Mouse (Mus musculus): ENCODE results near the gene Jazf1. TPM values are rescaled to one million over a fixed set of nuclear protein-coding genes. Genes with fewer than 3 reads are reported as not detected.

Jazf1 gene
- polyA plus RNA-seq, 1 experiment: 1.7 TPM

DNA sequence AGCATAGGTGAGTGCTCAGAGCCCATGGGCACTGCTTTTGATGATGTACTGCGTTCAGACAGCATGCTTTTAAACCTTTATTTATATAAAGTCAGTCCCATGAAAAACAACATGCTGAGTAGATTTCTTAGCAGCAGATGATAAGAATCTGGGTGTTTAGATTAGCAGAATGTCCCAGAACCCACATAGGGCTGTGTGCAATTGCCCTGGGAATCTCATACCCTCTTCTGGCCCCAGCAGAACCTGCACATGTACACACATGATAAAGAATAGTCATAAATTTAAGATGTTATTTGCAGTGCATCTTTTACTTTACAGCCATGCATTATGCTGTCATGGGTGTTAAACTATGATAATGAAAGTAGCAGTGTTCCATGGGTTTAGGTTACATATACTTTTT, 297.6 kb downstream of the Jazf1 start:
- no peak for TF ChIP-seq EP300 (IDR thresholded peaks at IDR 0.05; ENCODE audit: insufficient read depth, low read depth, low read length)
- no peak for TF ChIP-seq POLR2A (IDR thresholded peaks at IDR 0.05; ENCODE audit: insufficient read depth, low read length)
- TF ChIP-seq CTCF (IDR thresholded peaks at IDR 0.05; ENCODE audit: low read depth, low read length): no peak
- Histone ChIP-seq H3K27me3 (ENCODE audit: control insufficient read depth, insufficient read depth, low read length, poor library complexity, severe bottlenecking) (no peaks in the 10 kb centered on the region), H3K9ac (ENCODE audit: low read depth, poor library complexity, severe bottlenecking) (no peak overlapping the region), H3K27ac (ENCODE audit: insufficient read depth, low read length) (no peak overlapping the region), H3K36me3 (ENCODE audit: control insufficient read depth, insufficient read depth, low read length, poor library complexity, severe bottlenecking) (peaks cover 13% of the 10 kb centered on the region), H3K4me1 (ENCODE audit: control insufficient read depth, insufficient read depth, low read length) (no peaks in the 10 kb centered on the region), H3K9me3 (replicated peaks; ENCODE audit: control insufficient read depth, insufficient read depth, low read length, poor library complexity, severe bottlenecking) (no peaks in the 10 kb centered on the region), H3K4me3 (ENCODE audit: low read depth, low read length) (no peak overlapping the region)

DNA sequence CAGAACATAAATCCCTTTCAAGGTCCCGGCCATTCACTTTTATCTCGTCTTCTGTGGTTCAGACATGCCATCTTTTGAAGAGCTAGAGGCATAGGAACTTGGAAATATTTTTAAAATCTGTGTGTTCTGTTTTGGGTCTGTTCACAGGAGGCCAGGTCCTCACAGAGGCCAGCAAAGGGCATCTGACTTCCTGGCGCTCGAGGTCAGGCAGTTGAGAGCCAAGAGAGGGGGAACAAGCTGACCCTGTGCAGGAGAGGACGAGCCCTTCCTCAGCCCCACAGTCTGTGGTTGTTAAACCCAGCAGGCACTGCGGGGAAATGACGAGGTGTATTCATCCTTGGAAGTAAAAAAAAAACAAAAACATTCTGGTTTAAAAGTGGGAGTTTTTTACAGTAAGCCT, 303.2 kb downstream of the Jazf1 start:
- Histone ChIP-seq H3K36me3 (ENCODE audit: control insufficient read depth, insufficient read depth, low read length, poor library complexity, severe bottlenecking) (peaks cover 27% of the 10 kb centered on the region), H3K9ac (ENCODE audit: low read depth, poor library complexity, severe bottlenecking) (no peak overlapping the region), H3K27me3 (ENCODE audit: control insufficient read depth, insufficient read depth, low read length, poor library complexity, severe bottlenecking) (no peaks in the 10 kb centered on the region), H3K27ac (ENCODE audit: insufficient read depth, low read length) (no peak overlapping the region), H3K4me1 (ENCODE audit: control insufficient read depth, insufficient read depth, low read length) (no peaks in the 10 kb centered on the region), H3K4me3 (ENCODE audit: low read depth, low read length) (no peak overlapping the region), H3K9me3 (replicated peaks; ENCODE audit: control insufficient read depth, insufficient read depth, low read length, poor library complexity, severe bottlenecking) (no peaks in the 10 kb centered on the region)
- TF ChIP-seq POLR2A (IDR thresholded peaks at IDR 0.05; ENCODE audit: insufficient read depth, low read length): no peak
- TF ChIP-seq EP300 (IDR thresholded peaks at IDR 0.05; ENCODE audit: insufficient read depth, low read depth, low read length): no peak
- TF ChIP-seq CTCF (IDR thresholded peaks at IDR 0.05; ENCODE audit: low read depth, low read length): no peak

- peaks cover 2% of the 10 kb centered on the region for H3K4me1 ChIP-seq (ENCODE audit: control insufficient read depth, insufficient read depth, low read length)
- H3K9ac ChIP-seq (ENCODE audit: low read depth, poor library complexity, severe bottlenecking): no peak overlapping the region
- peaks cover 15% of the 10 kb centered on the region for H3K36me3 ChIP-seq (ENCODE audit: control insufficient read depth, insufficient read depth, low read length, poor library complexity, severe bottlenecking)
- TF ChIP-seq EP300 (IDR thresholded peaks at IDR 0.05; ENCODE audit: insufficient read depth, low read depth, low read length) (no peak), CTCF (IDR thresholded peaks at IDR 0.05; ENCODE audit: low read depth, low read length) (no peak), POLR2A (IDR thresholded peaks at IDR 0.05; ENCODE audit: insufficient read depth, low read length) (no peak)
- no peak overlapping the region for H3K27ac ChIP-seq (ENCODE audit: insufficient read depth, low read length)
- H3K27me3 ChIP-seq (ENCODE audit: control insufficient read depth, insufficient read depth, low read length, poor library complexity, severe bottlenecking): no peaks in the 10 kb centered on the region
- H3K4me3 ChIP-seq (ENCODE audit: low read depth, low read length): no peak overlapping the region
- H3K9me3 ChIP-seq (replicated peaks; ENCODE audit: control insufficient read depth, insufficient read depth, low read length, poor library complexity, severe bottlenecking): no peaks in the 10 kb centered on the region
These were observed 315.6 kb downstream of the Jazf1 start for GRCm38 (mm10) chr6:52752832-52753231.

GRCm38 (mm10) chr6:52734630-52735029, 333.8 kb downstream of the Jazf1 start:
- H3K4me3 ChIP-seq (ENCODE audit: low read depth, low read length): no peak overlapping the region
- H3K4me1 ChIP-seq (ENCODE audit: control insufficient read depth, insufficient read depth, low read length): no peaks in the 10 kb centered on the region
- TF ChIP-seq EP300 (IDR thresholded peaks at IDR 0.05; ENCODE audit: insufficient read depth, low read depth, low read length): no peak
- no peak for TF ChIP-seq POLR2A (IDR thresholded peaks at IDR 0.05; ENCODE audit: insufficient read depth, low read length)
- no peak for TF ChIP-seq CTCF (IDR thresholded peaks at IDR 0.05; ENCODE audit: low read depth, low read length)
- H3K36me3 ChIP-seq (ENCODE audit: control insufficient read depth, insufficient read depth, low read length, poor library complexity, severe bottlenecking): peaks cover 9% of the 10 kb centered on the region
- H3K27me3 ChIP-seq (ENCODE audit: control insufficient read depth, insufficient read depth, low read length, poor library complexity, severe bottlenecking): no peaks in the 10 kb centered on the region
- H3K27ac ChIP-seq (ENCODE audit: insufficient read depth, low read length): no peak overlapping the region
- no peak overlapping the region for H3K9ac ChIP-seq (ENCODE audit: low read depth, poor library complexity, severe bottlenecking)
- no peaks in the 10 kb centered on the region for H3K9me3 ChIP-seq (replicated peaks; ENCODE audit: control insufficient read depth, insufficient read depth, low read length, poor library complexity, severe bottlenecking)

GRCm38 (mm10) chr6:52730338-52730737, 338.1 kb downstream of the Jazf1 start:
- H3K9ac ChIP-seq (ENCODE audit: low read depth, poor library complexity, severe bottlenecking): no peak overlapping the region
- peaks cover 26% of the 10 kb centered on the region for H3K36me3 ChIP-seq (ENCODE audit: control insufficient read depth, insufficient read depth, low read length, poor library complexity, severe bottlenecking)
- H3K9me3 ChIP-seq (replicated peaks; ENCODE audit: control insufficient read depth, insufficient read depth, low read length, poor library complexity, severe bottlenecking): no peaks in the 10 kb centered on the region
- no peak overlapping the region for H3K27ac ChIP-seq (ENCODE audit: insufficient read depth, low read length)
- H3K4me3 ChIP-seq (ENCODE audit: low read depth, low read length): no peak overlapping the region
- TF ChIP-seq POLR2A (IDR thresholded peaks at IDR 0.05; ENCODE audit: insufficient read depth, low read length): no peak
- no peak for TF ChIP-seq EP300 (IDR thresholded peaks at IDR 0.05; ENCODE audit: insufficient read depth, low read depth, low read length)
- TF ChIP-seq CTCF (IDR thresholded peaks at IDR 0.05; ENCODE audit: low read depth, low read length): no peak
- no peaks in the 10 kb centered on the region for H3K27me3 ChIP-seq (ENCODE audit: control insufficient read depth, insufficient read depth, low read length, poor library complexity, severe bottlenecking)
- no peaks in the 10 kb centered on the region for H3K4me1 ChIP-seq (ENCODE audit: control insufficient read depth, insufficient read depth, low read length)

- Histone ChIP-seq H3K4me3 (ENCODE audit: low read depth, low read length) (no peak overlapping the region), H3K9ac (ENCODE audit: low read depth, poor library complexity, severe bottlenecking) (no peak overlapping the region), H3K27ac (ENCODE audit: insufficient read depth, low read length) (no peak overlapping the region), H3K36me3 (ENCODE audit: control insufficient read depth, insufficient read depth, low read length, poor library complexity, severe bottlenecking) (peaks cover 23% of the 10 kb centered on the region), H3K27me3 (ENCODE audit: control insufficient read depth, insufficient read depth, low read length, poor library complexity, severe bottlenecking) (no peaks in the 10 kb centered on the region), H3K4me1 (ENCODE audit: control insufficient read depth, insufficient read depth, low read length) (no peaks in the 10 kb centered on the region), H3K9me3 (replicated peaks; ENCODE audit: control insufficient read depth, insufficient read depth, low read length, poor library complexity, severe bottlenecking) (no peaks in the 10 kb centered on the region)
- no peak for TF ChIP-seq EP300 (IDR thresholded peaks at IDR 0.05; ENCODE audit: insufficient read depth, low read depth, low read length)
- no peak for TF ChIP-seq POLR2A (IDR thresholded peaks at IDR 0.05; ENCODE audit: insufficient read depth, low read length)
- no peak for TF ChIP-seq CTCF (IDR thresholded peaks at IDR 0.05; ENCODE audit: low read depth, low read length)
These were observed 343.5 kb downstream of the Jazf1 start for GRCm38 (mm10) chr6:52724805-52725439.

Other genes starting within 250 kb of the Jazf1 start
- 6.1 and 9.2 TPM in 2 replicates for gene Creb5, start 218.6 kb upstream of the Jazf1 start, polyA plus RNA-seq (2011; ENCODE audit: insufficient read depth, insufficient read length, low read depth, missing spikeins)